Mouse (Mus musculus) E14TG2a.4 (cell line): ENCODE results near the gene Rere.

Experiments
- CTCF ChIP-seq: conservative IDR thresholded peaks from 2 replicates; pipeline ENCODE4 v1.5.1; 2014; ENCODE audit warnings: low read length
- NANOG ChIP-seq: IDR thresholded peaks from 2 replicates; pipeline ENCODE4 v1.6.1; 2014; ENCODE audit warnings: borderline replicate concordance, low read length, mixed read lengths

- TF ChIP-seq CTCF: no peak
- no peak for TF ChIP-seq NANOG
Observed at GRCm38 (mm10) chr4:150582966-150583776, 301.7 kb downstream of the Rere start.
